Mouse (Mus musculus) left cerebral cortex, postnatal 4 days (tissue): ENCODE results near the gene Ift122. TPM values are rescaled to one million over a fixed set of nuclear protein-coding genes. Genes with fewer than 3 reads are reported as not detected.

Experiments used
- DNase-seq: peaks from one replicate; pipeline ENCODE4 v3.0.0-alpha.2; 2022
- intact Hi-C: fragments of 180-260 bp; cut with DNase I; formaldehyde crosslinking; loops from one replicate; pipeline ENCODE4 v1.15.1; 2025
- total RNA-seq, 2 experiments: library from RNA; stranded (reverse); gene quantifications; 2 replicates each; pipeline ENCODE4 v1.2.3; 2021

Ift122 gene
- total RNA-seq, 2 experiments from 2014 or later = 28.9 to 35.8 TPM

GRCm38 (mm10) chr6:115915601-115916445, 62.6 kb downstream of the Ift122 start:
- intact Hi-C loops = no loop called here

GRCm38 (mm10) chr6:115916611-115917010, 63.3 kb downstream of the Ift122 start:
- no peak for DNase-seq
- intact Hi-C loops = no loop called here

More at GRCm38 (mm10) chr6:115915601-115916445, 62.6 kb downstream of the Ift122 start:
- no peak for DNase-seq

GRCm38 (mm10) chr6:115918615-115919014, 65.3 kb downstream of the Ift122 start:
- intact Hi-C loops = no loop called here
- DNase-seq = no peak

- intact Hi-C loops = no loop called here
Measured at GRCm38 (mm10) chr6:115919876-115920275, 66.6 kb downstream of the Ift122 start.

GRCm38 (mm10) chr6:115924829-115925228, 71.6 kb downstream of the Ift122 start:
- DNase-seq = no peak
- intact Hi-C loops = loop anchor here (5.0 kb wide), 1 partner anchor 837 kb away; no protein-coding TSS in a partner anchor

More at GRCm38 (mm10) chr6:115919876-115920275, 66.6 kb downstream of the Ift122 start:
- DNase-seq = no peak

GRCm38 (mm10) chr6:115926416-115926815, 73.1 kb downstream of the Ift122 start:
- intact Hi-C loops = loop anchor here (5.0 kb wide), 1 partner anchor 836 kb away; no protein-coding TSS in a partner anchor
- DNase-seq = no peak

- intact Hi-C loops = loop anchor here (5.0 kb wide), 1 partner anchor 835 kb away; no protein-coding TSS in a partner anchor
- peak; percentile 40 for DNase-seq
Measured at GRCm38 (mm10) chr6:115927292-115928242, 74.3 kb downstream of the Ift122 start.

GRCm38 (mm10) chr6:115930018-115930417, 76.7 kb downstream of the Ift122 start:
- no peak for DNase-seq
- intact Hi-C loops = no loop called here

- intact Hi-C loops = no loop called here
- DNase-seq = no peak
Measured at GRCm38 (mm10) chr6:115931639-115932038, 78.4 kb downstream of the Ift122 start, which contains the start of gene Rho. Gene Rho (plus strand): TSS chr6:115931748.

GRCm38 (mm10) chr6:115932391-115932790, 79.1 kb downstream of the Ift122 start:
- intact Hi-C loops = no loop called here
- DNase-seq = no peak

- intact Hi-C loops = no loop called here
- no peak for DNase-seq
Measured at GRCm38 (mm10) chr6:115935544-115935943, 82.3 kb downstream of the Ift122 start.

GRCm38 (mm10) chr6:115938011-115938410, 84.7 kb downstream of the Ift122 start:
- intact Hi-C loops = no loop called here

GRCm38 (mm10) chr6:115938798-115939197, 85.5 kb downstream of the Ift122 start:
- no peak for DNase-seq
- intact Hi-C loops = no loop called here

More at GRCm38 (mm10) chr6:115938011-115938410, 84.7 kb downstream of the Ift122 start:
- no peak for DNase-seq

- intact Hi-C loops = no loop called here
- DNase-seq = no peak
Measured at GRCm38 (mm10) chr6:115940603-115941002, 87.3 kb downstream of the Ift122 start.

GRCm38 (mm10) chr6:115941128-115941527, 87.9 kb downstream of the Ift122 start:
- no peak for DNase-seq
- intact Hi-C loops = no loop called here

- intact Hi-C loops = no loop called here
- no peak for DNase-seq
Measured at GRCm38 (mm10) chr6:115943498-115944427, 90.5 kb downstream of the Ift122 start.

- intact Hi-C loops = no loop called here
Measured at GRCm38 (mm10) chr6:115944638-115945037, 91.4 kb downstream of the Ift122 start, which contains the start of gene H1foo. Gene H1foo (plus strand): TSS chr6:115944938.

GRCm38 (mm10) chr6:115945633-115946032, 92.4 kb downstream of the Ift122 start:
- intact Hi-C loops = no loop called here

More at GRCm38 (mm10) chr6:115944638-115945037, 91.4 kb downstream of the Ift122 start, which contains the start of gene H1foo:
- no peak for DNase-seq

GRCm38 (mm10) chr6:115946389-115946788, 93.1 kb downstream of the Ift122 start:
- DNase-seq = peak; percentile 78
- intact Hi-C loops = no loop called here

More at GRCm38 (mm10) chr6:115945633-115946032, 92.4 kb downstream of the Ift122 start:
- no peak for DNase-seq
